Mouse (Mus musculus) lung, embryonic 16.5 days (tissue): ENCODE measurements around the gene Ermp1. TPM values are rescaled to one million over a fixed set of nuclear protein-coding genes. Genes with fewer than 3 reads are reported as not detected.

ENCODE experiments used
- polyA plus RNA-seq: library from polyadenylated mRNA; unstranded; fragments of >200 nt; fragmentation: Nextera tagmentation; extraction: Ambion mirVana; gene quantifications from 2 replicates; pipeline ENCODE4 v1.2.1, GENCODE M21; 2015

Gene Ermp1
- polyA plus RNA-seq, 1 experiment from 2014 or later, result 6.2 TPM

Other genes starting within 250 kb of the Ermp1 start
- 0.21 TPM in 1 of 2 replicates, not detected in the other for gene Pdcd1lg2, start 237.5 kb downstream of the Ermp1 start, polyA plus RNA-seq
- gene Ric1, start 126.1 kb downstream of the Ermp1 start, polyA plus RNA-seq, result 12.3 and 13.5 TPM in 2 replicates
- not detected in 2 replicates for gene Mlana, start 49.4 kb upstream of the Ermp1 start, polyA plus RNA-seq
- gene 9930021J03Rik, start 157.6 kb upstream of the Ermp1 start, polyA plus RNA-seq, result 3.8 and 4.1 TPM in 2 replicates
- 13.7 TPM in 2 replicates for gene Ranbp6, start 164.6 kb upstream of the Ermp1 start, polyA plus RNA-seq